In the genomic region with DNA sequence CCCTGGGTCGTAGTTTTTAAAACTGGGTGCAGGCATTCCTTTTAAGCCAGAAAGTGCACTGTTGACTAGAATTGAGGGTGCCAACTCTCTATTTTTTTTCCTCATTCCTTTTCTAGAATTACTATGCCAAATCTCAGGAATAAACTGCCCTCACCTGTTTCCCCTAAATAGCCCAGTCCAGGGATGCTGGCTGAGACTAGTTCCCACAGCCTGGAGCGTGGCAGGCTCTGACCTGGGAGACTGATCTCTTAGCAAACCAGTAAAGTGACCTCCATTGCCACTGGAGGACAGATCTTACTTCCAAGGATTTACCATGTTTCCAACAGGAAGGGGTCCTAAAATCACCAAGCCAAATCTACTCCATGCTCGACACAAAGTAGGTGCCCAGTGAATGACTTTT, we compare ENCODE assay signal across 9 mouse cellular contexts. TPM values are rescaled to one million over a fixed set of nuclear protein-coding genes. Genes with fewer than 3 reads are reported as not detected.
A peak's percentile ranks its signal among the peaks of the same experiment; 100 is the strongest.
DNase-seq lines count a peak whose midpoint lies in the region; ATAC-seq lines count a peak whose summit lies in the region.
"Had no signal": no experiment of that assay in that cellular context is flagged by ENCODE, and none has a peak within 500 bp of the region (broad histone marks: within the 10 kb centered on the region; RNA-seq: fewer than 3 reads in every experiment).

No protein-coding gene starts in this region.

- H3K27ac ChIP-seq in heart, embryonic 14.5 days (replicated peaks in 1 of 2; ENCODE audit: control insufficient read depth in 1 of 2, insufficient read depth in 1 of 2, low read depth in 2 of 2, low read length in 2 of 2), result no peak overlapping the region
- H3K27ac ChIP-seq in forebrain, embryonic 10.5 days, result no peak overlapping the region
- no peak overlapping the region for H3K27ac ChIP-seq in kidney, embryonic 14.5 days (ENCODE audit: low read depth, low read length)
- H3K27ac ChIP-seq in midbrain, embryonic 14.5 days (replicated peaks; ENCODE audit: low read depth, low read length), result no peak overlapping the region

- H3K4me3 ChIP-seq in heart, embryonic 14.5 days (ENCODE audit: control insufficient read depth in 1 of 2, insufficient read depth in 1 of 2, low read depth in 1 of 2, low read length in 2 of 2), result peak overlapping the region in 1 of 2 experiments; percentile 53; a peak in 1 of 4 replicates
- peak overlapping the region; percentile 79 for H3K4me3 ChIP-seq in forebrain, embryonic 10.5 days
- H3K4me3 ChIP-seq in kidney, embryonic 14.5 days (ENCODE audit: low read length), result peak overlapping the region; percentile 71
- H3K4me3 ChIP-seq in midbrain, embryonic 14.5 days (replicated peaks; ENCODE audit: low read depth, low read length), result peak overlapping the region; percentile 52

- no peak overlapping the region for H3K9ac ChIP-seq in heart, embryonic 14.5 days (ENCODE audit: low read length)
- H3K9ac ChIP-seq in kidney, embryonic 14.5 days (ENCODE audit: low read depth, low read length), result peak overlapping the region; percentile 66
- H3K9ac ChIP-seq in midbrain, embryonic 14.5 days (replicated peaks; ENCODE audit: low read length), result peak overlapping the region; percentile 55; the same call in 1 of the 2 replicates

- no peak for DNase-seq in heart, adult 8-10 months (ENCODE audit: low spot score)
- no peak for DNase-seq in forebrain, embryonic 10.5 days (ENCODE audit: extremely low spot score, low spot score)
- no peak for DNase-seq in midbrain, embryonic 14.5 days
- no peak for DNase-seq in layer of hippocampus, adult 11-12 months (ENCODE audit: low spot score)
- no peak for DNase-seq in right cerebral cortex, postnatal 36 days (ENCODE audit: low spot score in 2 of 2)
- DNase-seq in spleen, postnatal 36 days (ENCODE audit: low spot score in 2 of 2), result no peak
- DNase-seq: cerebellum, adult 11-12 months had no signal

- peak overlapping the region; percentile 87 for H3K4me2 ChIP-seq in heart, embryonic 14.5 days (ENCODE audit: low read length)
- peak overlapping the region; percentile 38 for H3K4me2 ChIP-seq in kidney, embryonic 14.5 days (replicated peaks; ENCODE audit: low read depth, low read length)
- peak overlapping the region; percentile 75 for H3K4me2 ChIP-seq in midbrain, embryonic 14.5 days (ENCODE audit: low read length)

- H3K36me3 ChIP-seq in heart, embryonic 14.5 days (ENCODE audit: control insufficient read depth, insufficient read depth, low read length), result peaks cover 21% of the 10 kb centered on the region
- H3K36me3 ChIP-seq in forebrain, embryonic 10.5 days (replicated peaks), result peaks cover 23% of the 10 kb centered on the region
- H3K36me3 ChIP-seq in kidney, embryonic 14.5 days (ENCODE audit: control insufficient read depth, insufficient read depth, low read length), result peaks cover 18% of the 10 kb centered on the region; the same call in 1 of the 2 replicates
- peaks cover 18% of the 10 kb centered on the region for H3K36me3 ChIP-seq in midbrain, embryonic 14.5 days (ENCODE audit: control insufficient read depth, insufficient read depth, low read length)

- no peaks in the 10 kb centered on the region for H3K9me3 ChIP-seq in heart, embryonic 14.5 days (ENCODE audit: control insufficient read depth, low read length)
- H3K9me3 ChIP-seq in forebrain, embryonic 10.5 days, result no peaks in the 10 kb centered on the region
- no peaks in the 10 kb centered on the region for H3K9me3 ChIP-seq in kidney, embryonic 14.5 days (ENCODE audit: control insufficient read depth, low read length)
- no peaks in the 10 kb centered on the region for H3K9me3 ChIP-seq in midbrain, embryonic 14.5 days (ENCODE audit: control insufficient read depth, low read length)

- peaks cover 3 to 4% of the 10 kb centered on the region in 2 experiments; a peak in 3 of 4 replicates for H3K4me1 ChIP-seq in heart, embryonic 14.5 days (ENCODE audit: control insufficient read depth in 2 of 2, insufficient read depth in 2 of 2, low read length in 2 of 2)
- H3K4me1 ChIP-seq in forebrain, embryonic 10.5 days, result peaks cover 18% of the 10 kb centered on the region
- H3K4me1 ChIP-seq in kidney, embryonic 14.5 days (ENCODE audit: control insufficient read depth, insufficient read depth, low read length), result peaks cover 4% of the 10 kb centered on the region
- peaks cover 13% of the 10 kb centered on the region for H3K4me1 ChIP-seq in midbrain, embryonic 14.5 days (ENCODE audit: control insufficient read depth, insufficient read depth, low read length)

- no peak for ATAC-seq in heart, embryonic 14.5 days (ENCODE audit: insufficient number of reproducible peaks, insufficient read depth, low FRiP score, low read depth)
- ATAC-seq in kidney, embryonic 14.5 days (ENCODE audit: low FRiP score, low TSS enrichment), result no peak
- no peak for ATAC-seq in midbrain, embryonic 14.5 days (ENCODE audit: low FRiP score, low TSS enrichment)

- 90% methylated on average over 3 of the region's 3 CpGs for WGBS in heart, embryonic 14.5 days
- 91% methylated on average over 3 of the region's 3 CpGs for WGBS in forebrain, embryonic 10.5 days
- WGBS in kidney, embryonic 14.5 days, result 84% methylated on average over 3 of the region's 3 CpGs
- WGBS in midbrain, embryonic 14.5 days, result 88% methylated on average over 3 of the region's 3 CpGs

- no peaks in the 10 kb centered on the region for H3K27me3 ChIP-seq in heart, embryonic 14.5 days (ENCODE audit: control insufficient read depth, insufficient read depth, low read length)
- peaks cover 10% of the 10 kb centered on the region; the same call in 1 of the 2 replicates for H3K27me3 ChIP-seq in forebrain, embryonic 10.5 days (ENCODE audit: poor library complexity, severe bottlenecking)
- H3K27me3 ChIP-seq in kidney, embryonic 14.5 days (ENCODE audit: control insufficient read depth, insufficient read depth, low read length), result no peaks in the 10 kb centered on the region
- 0 out of 2 replicates have a peak, but pooled peaks cover 3% of the 10 kb centered on the region for H3K27me3 ChIP-seq in midbrain, embryonic 14.5 days (ENCODE audit: control insufficient read depth, insufficient read depth, low read length)

RNA-seq across cellular contexts. Expression of a gene that starts 1.3 kb away (rescaled TPM):
- 208 and 250 TPM in 2 replicates for polyA plus RNA-seq in heart, embryonic 14.5 days (2014; fragmentation: Nextera tagmentation; extraction: Ambion mirVana)
- 100 to 1,000 TPM; 128 to 134 (median 131) TPM for total RNA-seq in heart, adult 8-10 months (2022)
- polyA plus RNA-seq in forebrain, embryonic 10.5 days (2016; fragmentation: Nextera tagmentation; extraction: Ambion mirVana), result 187 and 200 TPM in 2 replicates
- polyA plus RNA-seq in kidney, embryonic 14.5 days (2014; fragmentation: Nextera tagmentation; extraction: Ambion mirVana), result 248 and 309 TPM in 2 replicates
- polyA plus RNA-seq in midbrain, embryonic 14.5 days (2014; fragmentation: Nextera tagmentation; extraction: Ambion mirVana), result 318 and 408 TPM in 2 replicates

RNA-seq across cellular contexts. Expression of a gene that starts 2.4 kb away (rescaled TPM):
- polyA plus RNA-seq in heart, embryonic 14.5 days (2014; fragmentation: Nextera tagmentation; extraction: Ambion mirVana), result not detected in 2 replicates
- not detected for total RNA-seq in heart, adult 8-10 months (2022)
- 0.22 TPM in 1 of 2 replicates, not detected in the other for polyA plus RNA-seq in forebrain, embryonic 10.5 days (2016; fragmentation: Nextera tagmentation; extraction: Ambion mirVana)
- polyA plus RNA-seq in kidney, embryonic 14.5 days (2014; fragmentation: Nextera tagmentation; extraction: Ambion mirVana), result 0.49 TPM in 1 of 2 replicates, not detected in the other
- polyA plus RNA-seq in midbrain, embryonic 14.5 days (2014; fragmentation: Nextera tagmentation; extraction: Ambion mirVana), result 0.84 TPM in 1 of 2 replicates, not detected in the other

RNA-seq across cellular contexts. Expression of a gene that starts 35.8 kb away (rescaled TPM):
- 36.8 and 47.7 TPM in 2 replicates for polyA plus RNA-seq in heart, embryonic 14.5 days (2014; fragmentation: Nextera tagmentation; extraction: Ambion mirVana)
- 100 to 1,000 TPM; 195 to 305 (median 272) TPM for total RNA-seq in heart, adult 8-10 months (2022)
- 2.1 and 2.6 TPM in 2 replicates for polyA plus RNA-seq in forebrain, embryonic 10.5 days (2016; fragmentation: Nextera tagmentation; extraction: Ambion mirVana)
- 5.5 and 8.3 TPM in 2 replicates for polyA plus RNA-seq in kidney, embryonic 14.5 days (2014; fragmentation: Nextera tagmentation; extraction: Ambion mirVana)
- polyA plus RNA-seq in midbrain, embryonic 14.5 days (2014; fragmentation: Nextera tagmentation; extraction: Ambion mirVana), result 1.6 and 4.0 TPM in 2 replicates

RNA-seq across cellular contexts. Expression of a gene that starts 38.9 kb away (rescaled TPM):
- polyA plus RNA-seq in heart, embryonic 14.5 days (2014; fragmentation: Nextera tagmentation; extraction: Ambion mirVana), result 10.0 and 10.2 TPM in 2 replicates
- total RNA-seq in heart, adult 8-10 months (2022), result 1 to 10 TPM; 2.0 to 4.8 (median 2.8) TPM
- 10.8 and 10.9 TPM in 2 replicates for polyA plus RNA-seq in forebrain, embryonic 10.5 days (2016; fragmentation: Nextera tagmentation; extraction: Ambion mirVana)
- polyA plus RNA-seq in kidney, embryonic 14.5 days (2014; fragmentation: Nextera tagmentation; extraction: Ambion mirVana), result 30.0 and 32.8 TPM in 2 replicates
- 11.6 and 12.1 TPM in 2 replicates for polyA plus RNA-seq in midbrain, embryonic 14.5 days (2014; fragmentation: Nextera tagmentation; extraction: Ambion mirVana)

RNA-seq across cellular contexts. Expression of a gene that starts 57.6 kb away (rescaled TPM):
- 5.0 and 5.3 TPM in 2 replicates for polyA plus RNA-seq in heart, embryonic 14.5 days (2014; fragmentation: Nextera tagmentation; extraction: Ambion mirVana)
- 1 to 10 TPM; 2.0 to 4.0 (median 2.4) TPM for total RNA-seq in heart, adult 8-10 months (2022)
- 1.1 and 1.4 TPM in 2 replicates for polyA plus RNA-seq in forebrain, embryonic 10.5 days (2016; fragmentation: Nextera tagmentation; extraction: Ambion mirVana)
- polyA plus RNA-seq in kidney, embryonic 14.5 days (2014; fragmentation: Nextera tagmentation; extraction: Ambion mirVana), result 4.5 and 5.0 TPM in 2 replicates
- 1.1 and 1.9 TPM in 2 replicates for polyA plus RNA-seq in midbrain, embryonic 14.5 days (2014; fragmentation: Nextera tagmentation; extraction: Ambion mirVana)
